Mouse (Mus musculus) CD8-positive naive resting alpha-beta T cell, adult 2 months (primary cell): ENCODE measurements around the gene Nob1.

ENCODE experiments used
- DNase-seq, 2 experiments: peaks; one replicate each; pipeline ENCODE4 v3.0.0; 2022; ENCODE audit warnings: low read depth in 2 of 2, low spot score in 2 of 2

Gene Nob1

DNA sequence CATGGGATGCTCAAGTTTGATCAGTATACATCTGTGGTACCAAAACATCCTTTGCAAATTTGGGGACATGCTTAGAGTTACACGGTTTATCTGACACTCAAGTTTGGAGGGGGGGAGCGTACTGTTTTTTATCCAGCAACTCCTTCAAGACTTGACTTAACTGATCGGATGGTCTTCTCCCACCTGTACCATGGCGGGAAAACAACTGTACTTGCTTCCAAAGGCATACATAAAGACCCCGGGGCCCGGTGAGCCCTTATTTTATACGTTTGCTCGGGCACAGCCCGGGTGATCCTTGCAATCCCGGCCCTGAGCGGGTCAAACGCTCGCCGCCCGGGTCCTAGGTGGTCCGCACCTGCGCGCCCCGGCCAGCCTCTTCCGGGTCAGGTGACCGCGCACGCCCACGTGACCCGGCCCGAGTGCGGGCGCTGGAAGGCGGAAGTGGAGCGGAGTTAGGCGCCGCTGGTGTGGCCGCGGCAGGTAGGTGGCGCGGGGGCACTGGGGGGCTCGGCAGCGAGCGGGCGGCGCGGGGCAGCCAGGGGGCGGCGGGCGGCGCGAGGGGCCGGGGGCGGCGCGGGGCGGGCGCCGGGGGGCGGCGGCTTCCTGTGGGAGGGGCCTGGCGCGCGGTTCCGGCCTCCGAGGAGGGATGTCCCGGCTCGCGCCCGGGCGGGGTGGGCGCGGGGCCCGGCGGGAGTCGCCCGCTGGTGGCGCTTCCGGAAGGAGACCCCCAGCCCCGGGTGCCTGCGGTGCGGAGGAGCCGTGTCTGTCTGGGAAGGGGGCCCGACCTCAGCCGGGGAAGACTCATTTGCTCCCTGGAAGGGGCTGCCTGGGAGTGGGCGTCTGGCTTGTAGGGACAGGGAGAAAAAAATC, 11.3 kb upstream of the Nob1 start, which contains the start of gene Wwp2:
Gene Wwp2, plus strand, starts transcription at position 404 of the 870 bp plus-strand sequence.
- peak; percentile 73 to 82 for DNase-seq

DNA sequence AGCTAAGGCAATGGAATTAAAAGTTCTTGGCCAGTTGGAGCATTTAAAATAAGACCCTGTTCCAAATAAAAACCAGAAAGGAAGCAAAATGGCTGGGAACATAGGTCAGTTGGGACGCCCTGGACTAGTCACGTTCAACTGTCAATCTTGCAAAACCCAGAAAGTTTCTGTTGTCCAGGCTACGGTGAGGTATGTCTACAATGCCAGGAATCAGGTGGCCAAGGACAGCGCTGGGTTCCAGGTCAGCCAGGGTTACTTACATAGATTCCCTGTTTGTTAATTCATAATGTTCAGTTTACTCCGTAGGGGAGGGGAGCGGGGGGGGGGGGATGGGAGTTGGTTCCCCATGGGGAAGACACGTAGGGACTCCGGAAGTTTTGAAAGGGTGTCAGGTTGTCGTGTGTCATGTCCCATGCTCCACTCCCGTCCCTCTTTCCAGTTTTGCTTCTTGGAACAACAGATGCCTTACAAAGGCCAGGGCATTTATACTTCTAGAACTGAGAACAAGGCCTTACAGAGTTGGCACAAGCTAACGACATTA, 10.6 kb upstream of the Nob1 start:
- DNase-seq = peak in 1 of 2 experiments; percentile 2

- DNase-seq = no peak
These were observed 6.0 kb upstream of the Nob1 start for GRCm38 (mm10) chr8:107430821-107431220.

DNA sequence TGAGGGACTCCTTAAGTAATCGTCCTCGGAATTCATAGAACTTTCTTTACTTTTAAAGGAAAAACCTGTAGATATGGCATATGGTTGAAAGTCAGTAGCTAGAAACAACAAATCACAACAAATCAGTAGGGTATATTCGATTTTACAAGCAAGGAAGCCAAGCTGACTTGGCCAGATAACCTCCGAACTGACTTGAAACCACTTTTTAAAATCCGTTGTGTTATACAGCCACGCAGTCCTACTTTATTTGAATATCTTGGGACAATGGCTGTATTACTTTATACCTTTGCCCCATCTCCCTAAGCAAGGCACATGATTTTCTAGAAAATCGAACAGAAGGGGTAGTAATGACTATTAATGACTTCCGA, 363 bp upstream of the Nob1 start:
- DNase-seq = no peak

DNA sequence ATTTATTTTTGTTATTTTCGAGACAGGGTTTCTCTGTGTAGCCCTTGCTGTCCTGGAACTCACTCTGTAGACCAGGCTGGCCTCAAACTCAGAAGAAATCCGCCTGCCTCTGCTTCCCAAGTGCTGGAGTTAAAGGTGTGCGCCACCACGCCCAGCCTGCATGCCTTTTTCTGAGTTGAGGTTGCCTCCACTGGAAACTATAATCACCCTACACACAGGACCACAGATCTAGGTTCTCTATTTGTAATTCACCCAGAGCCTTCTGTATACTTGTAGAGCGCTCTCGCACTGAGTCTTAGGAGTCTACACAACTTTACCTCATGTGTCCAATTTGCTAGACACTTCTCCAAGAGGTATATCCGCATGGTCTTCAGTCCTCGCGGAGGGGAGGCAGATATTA, 675 bp downstream of the Nob1 start:
- no peak for DNase-seq

DNA sequence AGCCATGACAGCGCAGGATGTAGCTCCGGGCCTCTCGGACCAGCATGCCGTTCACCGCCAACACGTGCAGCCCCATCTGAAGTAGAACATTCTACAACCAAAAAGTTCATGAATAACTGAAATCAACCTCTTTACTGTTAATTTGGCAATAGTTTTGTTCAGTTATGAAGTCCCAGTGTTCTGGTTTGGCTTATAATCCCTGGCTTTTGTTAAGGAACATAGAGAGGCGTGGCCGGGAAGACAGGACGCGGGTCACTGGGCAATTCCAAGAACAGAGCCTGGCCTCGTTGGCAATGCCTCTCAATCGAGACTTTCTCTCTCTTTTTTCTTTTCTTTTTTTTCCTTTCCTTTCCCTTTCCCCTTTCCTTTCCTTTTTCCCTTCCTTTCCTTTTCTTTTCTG, 7.8 kb downstream of the Nob1 start:
- DNase-seq = no peak

DNA sequence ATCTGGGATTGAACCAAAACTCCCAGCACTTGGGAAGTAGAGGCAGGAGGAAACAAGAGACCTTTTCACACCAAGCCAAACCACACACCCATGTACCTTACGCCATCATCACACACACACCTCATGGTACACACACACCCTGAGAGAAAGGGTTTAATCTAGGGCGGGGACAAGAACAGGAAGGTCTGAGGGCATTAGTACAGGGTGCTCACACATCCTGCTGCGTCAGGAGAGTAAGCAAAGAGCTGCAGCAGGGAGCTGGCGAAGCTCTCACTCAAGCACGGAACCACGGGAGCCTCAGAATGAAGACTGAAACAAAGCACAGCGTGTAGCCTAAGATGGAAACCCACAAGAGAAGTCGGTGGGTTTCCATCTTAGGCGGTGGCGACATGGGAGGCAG, 11.0 kb downstream of the Nob1 start:
- DNase-seq = no peak

DNA sequence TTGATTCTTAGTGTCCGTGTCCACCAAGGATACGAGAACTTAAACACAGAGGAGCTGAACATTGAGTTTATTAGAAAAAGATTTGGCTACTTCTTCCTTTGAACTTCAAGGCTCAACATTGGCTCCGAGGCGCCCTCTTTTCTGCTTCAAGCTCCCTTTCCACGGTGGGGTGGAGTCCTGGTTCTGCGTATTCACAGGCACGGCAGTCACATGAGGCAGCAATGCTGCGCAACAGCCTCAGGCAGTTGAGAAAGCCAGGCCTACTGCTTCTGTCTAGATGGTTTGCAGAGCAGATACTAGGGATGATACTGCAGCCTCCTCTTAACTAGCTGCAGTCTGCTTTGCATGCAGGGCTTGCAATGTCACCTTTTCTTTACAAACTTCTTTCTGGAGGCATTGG, 12.3 kb downstream of the Nob1 start:
- no peak for DNase-seq

- DNase-seq = no peak
These were observed 13.5 kb downstream of the Nob1 start for GRCm38 (mm10) chr8:107411391-107411790.

DNA sequence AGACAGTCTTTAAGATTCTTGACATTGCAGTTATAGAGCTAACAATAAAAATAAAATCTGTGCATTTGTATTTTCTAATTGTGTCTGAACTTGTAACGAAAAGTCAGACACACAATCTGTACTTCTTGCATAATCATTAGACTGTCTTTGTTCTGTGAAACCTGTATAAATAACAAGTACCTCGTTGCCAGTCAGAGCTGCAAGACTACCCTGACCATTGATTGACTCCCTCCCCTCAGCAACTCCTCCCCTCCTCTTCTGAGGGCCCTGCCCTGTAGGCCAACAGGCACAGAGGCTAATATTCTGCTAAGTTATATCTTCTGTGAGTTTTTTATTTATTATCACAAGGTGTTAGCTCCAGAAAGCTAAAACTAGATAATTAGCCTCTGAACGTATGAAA, 18.9 kb downstream of the Nob1 start:
- DNase-seq = no peak

DNA sequence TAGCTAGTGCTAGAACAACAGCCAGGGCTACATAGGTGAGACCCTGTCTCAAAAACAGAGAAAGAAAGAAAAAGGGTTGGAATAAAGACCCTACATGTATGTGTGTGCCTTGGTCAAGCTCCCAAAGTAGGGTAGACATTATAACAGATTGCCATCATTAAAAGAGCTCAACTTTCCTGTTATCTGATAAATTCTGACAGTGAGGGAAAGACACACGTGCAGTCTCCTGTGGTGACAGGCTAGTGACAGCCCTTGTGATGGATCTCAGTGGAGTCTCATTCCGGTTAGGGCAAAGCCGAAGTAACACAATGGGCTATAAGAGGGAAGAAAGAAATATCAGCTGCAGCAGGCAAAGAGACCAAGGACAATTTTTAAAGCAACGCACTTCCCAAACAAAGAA, 20.8 kb downstream of the Nob1 start:
- DNase-seq = no peak

GRCm38 (mm10) chr8:107403038-107403781, 21.6 kb downstream of the Nob1 start, which contains the start of gene Nqo1:
Gene Nqo1 (minus strand): TSS chr8:107403206.
- peak; percentile 9 to 19 for DNase-seq

DNA sequence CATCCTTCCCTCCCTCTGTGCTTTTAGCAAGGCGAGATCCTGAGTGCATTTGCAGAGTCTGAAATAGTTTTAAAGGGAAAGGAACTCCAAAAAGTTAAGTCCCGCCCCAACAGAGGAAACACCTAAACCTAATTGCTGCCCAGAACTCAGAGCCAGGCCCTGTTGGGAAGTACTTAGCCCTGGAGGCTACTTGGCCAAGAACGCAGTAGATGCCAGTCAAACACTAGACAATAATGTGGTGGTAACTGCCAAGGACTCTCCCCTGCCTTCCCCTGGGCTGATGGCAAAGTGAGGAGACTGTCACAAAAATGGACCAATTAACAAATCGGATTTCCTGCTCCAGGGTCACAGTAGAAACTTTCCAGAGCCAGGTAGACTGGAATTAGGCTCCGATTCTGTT, 23.0 kb downstream of the Nob1 start:
- DNase-seq = no peak

GRCm38 (mm10) chr8:107399495-107399894, 25.4 kb downstream of the Nob1 start:
- no peak for DNase-seq

DNA sequence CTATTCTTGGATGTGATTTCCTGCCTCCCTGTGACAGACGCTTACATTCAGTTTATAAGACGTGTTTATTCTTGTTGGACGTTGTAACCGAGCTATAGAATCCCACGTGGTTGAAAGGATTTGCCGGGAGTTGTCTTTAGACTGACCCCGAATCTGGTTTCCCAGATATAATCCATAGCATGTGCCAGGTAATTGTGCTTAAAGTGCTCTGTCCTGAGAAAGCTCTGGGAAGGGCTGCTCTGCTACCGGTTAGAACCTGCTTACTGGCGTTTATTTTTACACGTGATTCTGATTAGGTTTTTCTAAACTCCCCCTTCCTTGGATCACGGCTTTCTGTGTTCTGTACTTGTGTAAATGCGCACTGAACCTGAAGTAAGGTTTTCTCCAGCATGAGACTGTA, 27.2 kb downstream of the Nob1 start:
- no peak for DNase-seq

DNA sequence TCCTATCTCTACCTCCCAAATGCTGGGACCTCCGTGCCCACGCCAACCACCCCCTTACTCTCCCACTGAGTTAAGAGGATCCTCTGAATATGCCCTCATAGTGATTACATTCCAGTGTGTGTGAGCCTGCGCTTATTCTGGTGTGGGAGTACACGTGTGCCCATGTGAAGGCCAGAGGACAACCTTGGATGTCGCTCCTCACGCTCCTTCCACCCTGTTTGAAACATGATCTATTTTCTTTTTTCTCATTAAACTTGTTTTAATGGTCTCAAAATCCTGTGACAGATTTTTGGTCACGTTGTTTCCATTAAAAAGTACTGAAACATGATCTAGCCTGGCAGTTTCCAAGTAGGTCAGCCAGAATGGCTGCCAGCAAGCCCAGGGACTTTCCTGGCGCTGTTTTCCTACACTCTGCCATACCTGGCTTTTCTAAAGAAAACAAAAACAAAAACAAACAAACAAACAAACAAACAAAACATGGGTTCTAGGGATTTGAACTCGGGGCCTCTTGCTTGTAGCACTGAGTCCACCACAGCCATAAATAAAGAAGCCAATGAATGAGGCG, 28.7 kb downstream of the Nob1 start:
- DNase-seq = no peak

DNA sequence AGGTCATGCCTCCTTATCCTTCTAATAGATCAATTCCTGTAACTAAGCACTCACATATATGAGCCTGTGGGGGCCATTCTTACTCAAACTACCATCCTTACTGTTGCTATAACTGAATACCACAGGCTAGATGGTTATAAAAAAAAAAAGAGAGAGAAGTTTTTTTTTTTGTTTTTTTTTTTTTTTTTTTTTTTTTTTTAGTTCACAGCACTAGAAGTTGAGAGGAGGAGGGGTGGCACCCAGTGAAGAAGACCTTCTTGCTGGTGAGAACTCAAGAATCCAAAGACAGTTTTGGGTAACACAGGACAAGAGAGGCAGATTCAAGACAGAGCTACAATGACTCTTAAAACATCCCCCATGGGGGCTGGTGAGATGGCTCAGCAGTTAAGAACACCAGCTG, 29.5 kb downstream of the Nob1 start:
- no peak for DNase-seq

DNA sequence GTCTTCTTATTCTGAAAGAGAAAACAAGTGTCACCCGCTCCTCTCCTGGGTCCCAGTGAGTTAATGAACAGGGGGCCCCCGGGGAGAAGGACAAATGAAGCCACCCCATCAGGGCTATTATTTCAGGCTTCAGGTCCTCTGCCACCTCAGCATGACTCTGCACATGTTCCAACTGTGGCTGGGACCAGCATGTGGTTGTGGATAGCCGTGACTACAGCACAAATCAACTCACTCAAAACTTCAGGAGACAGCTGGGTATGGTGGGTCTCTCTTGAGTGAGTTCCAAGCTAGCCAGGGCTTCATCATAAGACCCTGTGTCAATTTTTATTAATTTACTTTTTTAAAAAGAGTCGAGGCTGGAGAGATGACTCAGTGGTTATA, 33.7 kb downstream of the Nob1 start:
- DNase-seq = no peak

GRCm38 (mm10) chr8:107390476-107391135, 34.2 kb downstream of the Nob1 start:
- no peak for DNase-seq

DNA sequence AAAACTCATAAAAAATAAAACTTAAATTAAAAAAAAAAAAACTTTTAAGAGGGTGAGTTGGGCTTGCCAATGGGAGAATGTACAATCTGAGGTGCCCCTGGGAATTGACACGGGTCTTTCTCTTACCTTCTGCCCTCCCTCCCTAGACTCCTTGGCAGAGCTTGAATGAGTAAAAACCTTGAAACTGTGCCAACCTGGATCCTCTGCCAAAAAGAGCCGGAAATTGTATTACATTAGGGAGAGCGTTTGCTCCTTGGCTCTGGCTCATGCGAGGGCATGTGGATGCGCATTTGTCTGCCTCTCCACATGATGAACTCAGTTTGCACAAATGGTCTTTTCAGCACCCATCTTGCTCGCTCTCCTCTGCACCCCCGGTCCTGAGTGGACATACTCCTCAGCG, 35.3 kb downstream of the Nob1 start:
- no peak for DNase-seq

- DNase-seq = no peak
These were observed 37.0 kb downstream of the Nob1 start for GRCm38 (mm10) chr8:107387861-107388260.
